Mouse (Mus musculus) neutrophil, adult 5-6 weeks (primary cell): Measurements from ENCODE around the gene Zmym4. TPM values are rescaled to one million over a fixed set of nuclear protein-coding genes. Genes with fewer than 3 reads are reported as not detected.

ENCODE experiments used
- ATAC-seq: fragments of 151-379, 151-347 bp; 2 replicates; pipeline ENCODE4 v1.8.0; 2017; ENCODE audit warnings: mild to moderate bottlenecking, moderate TSS enrichment; ENCODE audit not compliant: insufficient number of reproducible peaks, poor library complexity, low FRiP score, severe bottlenecking; ENCODE audit errors: extremely low read depth
- total RNA-seq: library from RNA; stranded (forward); fragments of 200-1000 nt; gene quantifications from 2 replicates; pipeline ENCODE4 v1.2.3, GENCODE M21; 2017

Gene Zmym4
- total RNA-seq, 1 experiment from 2014 or later = 40.6 TPM

DNA sequence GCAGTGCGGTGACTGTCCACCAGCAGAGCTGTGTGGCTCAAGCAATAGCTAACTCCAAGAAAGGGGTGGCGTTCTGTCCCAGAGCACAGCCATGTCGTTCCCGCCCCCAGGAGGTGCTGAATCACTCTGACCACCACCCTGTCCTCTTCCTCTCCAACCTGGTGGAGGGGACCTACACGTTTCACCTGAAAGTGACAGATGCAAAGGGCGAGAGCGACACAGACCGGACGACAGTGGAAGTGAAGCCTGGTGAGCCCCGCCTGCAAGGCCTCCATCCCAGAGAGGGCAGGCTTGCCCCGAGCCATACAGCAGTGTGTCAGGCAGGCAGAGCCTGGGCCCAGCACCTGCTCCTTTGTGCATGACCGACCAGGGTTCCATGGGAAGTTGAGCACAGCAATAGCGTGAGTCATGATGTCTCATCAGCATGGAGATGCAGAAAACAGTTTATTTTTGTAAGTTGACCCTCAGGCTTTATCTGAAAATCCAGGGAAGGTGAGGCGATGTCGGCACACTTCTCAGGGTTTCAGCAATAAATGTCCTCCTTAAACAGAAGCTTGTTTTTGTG lies 126.9 kb downstream of the Zmym4 start:
- ATAC-seq = no peak

DNA sequence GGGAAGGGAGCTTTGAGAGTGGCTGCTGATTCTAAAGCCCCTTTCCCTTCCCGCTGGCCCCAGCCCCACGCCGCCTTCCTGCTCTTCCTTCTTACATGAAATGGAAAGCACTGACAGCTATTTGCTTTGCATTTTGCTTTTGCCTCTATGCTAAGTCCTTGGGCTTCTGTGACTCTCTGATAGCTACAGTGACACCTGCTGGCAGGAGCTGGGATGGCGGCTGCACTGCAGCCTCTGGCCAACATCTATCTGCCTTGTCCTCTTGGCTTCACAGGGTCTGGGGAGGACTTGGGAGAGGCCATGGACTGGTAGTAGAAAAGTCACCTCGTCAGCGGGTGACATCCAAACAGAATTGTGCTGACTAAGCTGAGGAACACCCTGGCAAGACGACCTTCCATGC lies 128.1 kb downstream of the Zmym4 start:
- peak; percentile 54 for ATAC-seq

DNA sequence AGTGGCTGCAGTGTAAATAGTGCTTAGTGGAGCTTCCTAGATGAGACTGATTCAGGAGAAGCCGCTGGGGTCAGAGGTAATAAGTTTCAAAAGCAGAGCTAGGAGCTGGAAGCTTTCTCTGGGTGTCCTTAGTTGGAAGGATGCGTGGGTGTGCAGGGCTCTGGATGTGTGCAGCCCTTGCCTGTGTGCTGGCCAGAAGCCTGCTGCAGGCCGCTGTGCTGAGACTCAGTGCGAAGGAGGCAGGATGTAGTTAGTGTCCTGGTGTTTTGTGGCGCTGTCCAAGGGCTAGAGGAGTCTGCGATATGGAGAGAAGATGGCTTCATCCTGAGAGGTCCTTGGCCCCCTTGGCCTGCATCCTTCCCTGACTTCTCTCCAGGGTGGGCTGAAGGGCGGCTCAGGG lies 129.1 kb downstream of the Zmym4 start:
- no peak for ATAC-seq

DNA sequence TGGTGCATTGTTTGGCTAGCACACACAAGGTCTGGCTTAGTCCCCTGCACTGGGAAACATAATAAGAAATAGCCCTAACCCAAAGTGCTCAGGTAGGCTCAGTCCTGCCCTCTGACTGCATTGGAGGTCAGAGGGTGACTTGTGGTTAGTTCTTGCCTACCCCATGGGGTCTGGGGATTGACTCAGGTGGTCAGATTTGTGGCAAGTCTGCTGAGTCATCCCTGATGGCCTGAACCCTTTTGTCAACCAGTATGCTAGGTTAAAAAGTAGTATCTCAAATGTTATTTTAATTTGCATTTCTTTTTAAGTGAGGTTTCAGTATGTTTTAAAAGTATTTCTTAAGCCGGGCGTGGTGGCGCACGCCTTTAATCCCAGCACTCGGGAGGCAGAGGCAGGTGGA lies 136.8 kb downstream of the Zmym4 start:
- ATAC-seq = no peak

DNA sequence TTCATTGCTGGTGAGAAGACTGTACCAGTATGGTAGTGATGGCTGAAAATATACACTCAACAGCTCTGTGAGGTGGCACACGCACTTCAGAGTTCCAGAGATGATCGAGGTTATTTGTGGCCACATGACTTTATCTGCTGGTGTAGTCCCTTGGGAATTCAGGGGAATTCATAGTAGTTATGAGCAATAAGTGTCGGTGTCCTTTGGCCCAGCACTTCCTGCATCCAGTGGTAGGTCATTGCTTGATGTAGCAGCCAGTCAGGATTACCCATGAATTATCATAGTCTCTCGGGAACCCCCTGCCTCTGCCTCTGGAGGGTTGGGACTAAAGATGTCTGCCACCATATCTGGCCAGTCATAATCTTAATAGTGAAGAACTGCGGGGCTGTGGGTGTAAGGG lies 144.0 kb downstream of the Zmym4 start:
- ATAC-seq = no peak

DNA sequence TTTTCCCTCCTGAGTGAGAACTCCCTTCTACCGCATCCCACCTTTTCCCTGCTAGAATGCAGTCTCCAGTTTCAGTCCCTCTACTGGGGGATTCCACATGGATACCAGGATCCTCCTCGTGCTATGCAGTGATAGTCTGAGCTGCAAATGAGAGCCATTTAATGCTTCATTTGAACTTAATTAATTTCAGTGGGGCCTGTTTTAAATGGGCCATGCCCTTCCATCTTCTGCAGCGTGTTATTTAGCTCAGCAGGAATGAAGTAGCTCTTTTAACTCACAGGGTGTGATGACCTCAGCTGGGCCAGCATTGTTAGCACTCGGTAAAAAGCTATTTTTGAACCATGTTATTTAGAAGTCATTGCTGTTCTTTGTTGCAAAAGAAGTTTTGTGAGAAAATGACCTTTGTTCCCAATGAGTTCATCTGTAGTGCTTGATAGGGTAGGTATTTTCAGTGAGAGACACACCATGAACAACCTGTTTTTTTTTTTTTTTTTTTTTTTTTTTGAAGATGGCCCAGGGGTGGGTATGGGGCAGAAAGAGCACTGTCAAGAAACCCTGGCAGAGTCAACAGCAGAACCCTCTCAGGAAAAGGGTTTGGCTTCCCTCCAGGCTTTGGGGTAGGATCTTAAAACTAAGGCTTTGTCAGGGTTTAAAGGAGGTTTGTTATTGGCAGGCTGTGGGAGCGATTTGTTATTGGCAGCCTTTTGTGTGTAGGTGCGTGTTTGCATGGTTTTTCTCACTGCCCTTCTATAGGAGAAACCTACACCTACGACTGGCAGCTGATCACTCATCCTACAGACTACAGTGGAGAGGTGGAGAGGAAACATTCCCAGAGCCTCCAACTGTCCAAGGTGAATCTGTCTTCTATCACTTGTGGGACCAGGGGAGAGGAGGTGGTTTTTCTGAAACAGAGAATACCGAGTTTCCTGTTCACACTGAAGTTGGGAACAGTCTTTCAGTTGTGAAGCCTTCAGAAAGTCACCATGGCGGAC lies 144.7 kb downstream of the Zmym4 start:
- ATAC-seq = no peak

DNA sequence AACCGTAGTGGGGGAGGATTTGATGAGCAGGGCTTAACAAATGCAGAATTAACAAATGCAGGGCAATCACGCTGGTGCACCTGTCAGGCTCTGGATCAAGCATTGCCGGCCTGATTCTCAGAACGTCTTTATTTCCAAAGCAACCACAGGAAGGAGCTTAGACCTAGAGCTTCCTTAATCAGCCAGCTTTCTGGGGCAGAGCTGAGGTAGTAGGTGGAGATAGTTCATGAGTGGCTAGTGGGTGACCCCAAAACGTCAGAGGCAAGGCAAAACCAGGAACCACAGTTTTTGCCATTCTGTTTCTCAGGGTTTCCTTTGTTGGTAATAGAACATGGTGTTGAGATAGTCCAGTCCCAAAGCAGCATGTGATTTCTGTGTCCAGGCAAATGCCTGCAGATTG lies 153.1 kb downstream of the Zmym4 start:
- no peak for ATAC-seq

DNA sequence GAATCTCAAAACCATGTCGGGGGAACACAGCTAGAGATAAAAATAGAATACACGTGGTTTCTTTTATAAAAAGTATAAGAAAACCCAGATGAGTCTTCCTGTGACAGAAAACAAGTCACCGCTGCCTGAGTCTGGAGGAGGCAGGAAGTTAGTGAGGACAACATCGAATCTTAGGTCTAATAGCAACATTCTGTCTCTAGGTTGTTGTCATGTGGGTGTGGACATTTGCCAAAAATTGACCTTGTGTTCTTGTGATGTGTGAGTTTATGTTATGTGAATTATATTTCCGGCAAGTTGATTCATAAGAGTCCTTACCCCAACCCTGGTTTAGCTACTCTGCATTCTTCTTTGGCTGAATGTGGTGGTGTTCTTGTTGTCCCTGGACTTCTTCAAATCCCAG lies 154.7 kb downstream of the Zmym4 start:
- ATAC-seq = no peak

Other genes with a start within 250 kb of the Zmym4 start
- gene Tfap2e, start 231.9 kb downstream of the Zmym4 start, total RNA-seq = not detected in 2 replicates
- 6.6 and 8.3 TPM in 2 replicates for gene Ncdn, start 214.7 kb downstream of the Zmym4 start, total RNA-seq
- gene AU040320, start 214.6 kb downstream of the Zmym4 start, total RNA-seq = 35.0 and 36.4 TPM in 2 replicates
- 818 and 867 TPM in 2 replicates for gene Sfpq, start 53.2 kb upstream of the Zmym4 start, total RNA-seq
- 18.4 and 18.7 TPM in 2 replicates for gene Zmym1, start 93.0 kb upstream of the Zmym4 start, total RNA-seq
- gene Zmym6, start 109.2 kb upstream of the Zmym4 start, total RNA-seq = 31.3 and 34.6 TPM in 2 replicates
- 7.6 and 8.1 TPM in 2 replicates for gene Tmem35b, start 155.6 kb upstream of the Zmym4 start, total RNA-seq
- 0.12 TPM in 2 replicates for gene Dlgap3, start 201.1 kb upstream of the Zmym4 start, total RNA-seq